Mouse (Mus musculus): ENCODE results near the gene BC037034. TPM values are rescaled to one million over a fixed set of nuclear protein-coding genes. Genes with fewer than 3 reads are reported as not detected.
"Not testable (repeated sequence)": the region's sequence is repeated elsewhere in the genome, so short reads cannot be mapped to it uniquely, and the experiment has no call there.

BC037034 gene
- polyA plus RNA-seq, 1 experiment from 2014 or later = 7.8 TPM

GRCm38 (mm10) chr5:138223287-138223686, 40.5 kb downstream of the BC037034 start:
- H3K27ac ChIP-seq (ENCODE audit: low read length) = no peak overlapping the region
- 58% methylated on average over 3 of the region's 3 CpGs for WGBS
- no peak overlapping the region for H3K9ac ChIP-seq (replicated peaks; ENCODE audit: low read depth, low read length)
- no peak for ATAC-seq (ENCODE audit: insufficient number of reproducible peaks, insufficient read depth, low FRiP score, low read depth)
- H3K4me2 ChIP-seq (replicated peaks; ENCODE audit: low read depth, low read length) = no peak overlapping the region
- no peak overlapping the region for H3K4me3 ChIP-seq (ENCODE audit: low read depth, low read length)
- H3K27me3 ChIP-seq (ENCODE audit: control insufficient read depth, insufficient read depth, low read length) = no peaks in the 10 kb centered on the region
- no peaks in the 10 kb centered on the region for H3K36me3 ChIP-seq (ENCODE audit: control insufficient read depth, insufficient read depth, low read length)
- no peaks in the 10 kb centered on the region for H3K9me3 ChIP-seq (ENCODE audit: control insufficient read depth, low read depth, low read length)
- no peaks in the 10 kb centered on the region for H3K4me1 ChIP-seq (ENCODE audit: control insufficient read depth, insufficient read depth, low read length)

GRCm38 (mm10) chr5:138222111-138222510, 41.7 kb downstream of the BC037034 start:
- no peak overlapping the region for H3K4me2 ChIP-seq (replicated peaks; ENCODE audit: low read depth, low read length)
- H3K27me3 ChIP-seq (ENCODE audit: control insufficient read depth, insufficient read depth, low read length) = no peaks in the 10 kb centered on the region
- no peak overlapping the region for H3K9ac ChIP-seq (replicated peaks; ENCODE audit: low read depth, low read length)
- no peak overlapping the region for H3K27ac ChIP-seq (ENCODE audit: low read length)
- no peaks in the 10 kb centered on the region for H3K9me3 ChIP-seq (ENCODE audit: control insufficient read depth, low read depth, low read length)
- no peak overlapping the region for H3K4me3 ChIP-seq (ENCODE audit: low read depth, low read length)
- ATAC-seq (ENCODE audit: insufficient number of reproducible peaks, insufficient read depth, low FRiP score, low read depth) = no peak
- H3K36me3 ChIP-seq (ENCODE audit: control insufficient read depth, insufficient read depth, low read length) = no peaks in the 10 kb centered on the region
- H3K4me1 ChIP-seq (ENCODE audit: control insufficient read depth, insufficient read depth, low read length) = no peaks in the 10 kb centered on the region
- 25% methylated on average over 4 of the region's 4 CpGs for WGBS

GRCm38 (mm10) chr5:138219864-138220263, 44.0 kb downstream of the BC037034 start:
- H3K27me3 ChIP-seq (ENCODE audit: control insufficient read depth, insufficient read depth, low read length) = no peaks in the 10 kb centered on the region
- H3K4me1 ChIP-seq (ENCODE audit: control insufficient read depth, insufficient read depth, low read length) = no peaks in the 10 kb centered on the region
- H3K9ac ChIP-seq (replicated peaks; ENCODE audit: low read depth, low read length) = no peak overlapping the region
- no peak overlapping the region for H3K27ac ChIP-seq (ENCODE audit: low read length)
- H3K4me2 ChIP-seq (replicated peaks; ENCODE audit: low read depth, low read length) = no peak overlapping the region
- H3K9me3 ChIP-seq (ENCODE audit: control insufficient read depth, low read depth, low read length) = no peaks in the 10 kb centered on the region
- 39% methylated on average over 2 of the region's 2 CpGs for WGBS
- no peaks in the 10 kb centered on the region for H3K36me3 ChIP-seq (ENCODE audit: control insufficient read depth, insufficient read depth, low read length)
- no peak overlapping the region for H3K4me3 ChIP-seq (ENCODE audit: low read depth, low read length)
- ATAC-seq (ENCODE audit: insufficient number of reproducible peaks, insufficient read depth, low FRiP score, low read depth) = no peak

- not testable (repeated sequence) for H3K36me3 ChIP-seq (ENCODE audit: control insufficient read depth, insufficient read depth, low read length)
- WGBS = 95% methylated on average over 13 of the region's 13 CpGs
Observed at GRCm38 (mm10) chr5:138216632-138217031, 47.2 kb downstream of the BC037034 start.

More at GRCm38 (mm10) chr5:138216632-138217031, 47.2 kb downstream of the BC037034 start:
- H3K4me1 ChIP-seq (ENCODE audit: control insufficient read depth, insufficient read depth, low read length); ATAC-seq (ENCODE audit: insufficient number of reproducible peaks, insufficient read depth, low FRiP score, low read depth); H3K27ac ChIP-seq (ENCODE audit: low read length); H3K9me3 ChIP-seq (ENCODE audit: control insufficient read depth, low read depth, low read length); H3K4me3 ChIP-seq (ENCODE audit: low read depth, low read length); H3K9ac ChIP-seq (replicated peaks; ENCODE audit: low read depth, low read length); H3K27me3 ChIP-seq (ENCODE audit: control insufficient read depth, insufficient read depth, low read length); H3K4me2 ChIP-seq (replicated peaks; ENCODE audit: low read depth, low read length): not testable (repeated sequence)

Other genes starting within 250 kb of the BC037034 start
- not detected in 2 replicates for gene Smok3a, start 242.8 kb downstream of the BC037034 start, polyA plus RNA-seq (2014; fragmentation: Nextera tagmentation; extraction: Ambion mirVana)
- not detected in 2 replicates for gene Smok3b, start 242.6 kb downstream of the BC037034 start, polyA plus RNA-seq (2014; fragmentation: Nextera tagmentation; extraction: Ambion mirVana)
- gene Smok3c, start 210.8 kb downstream of the BC037034 start, polyA plus RNA-seq (2014; fragmentation: Nextera tagmentation; extraction: Ambion mirVana) = not detected in 2 replicates
- 27.7 and 28.0 TPM in 2 replicates for gene Zkscan1, start 178.9 kb downstream of the BC037034 start, polyA plus RNA-seq (2014; fragmentation: Nextera tagmentation; extraction: Ambion mirVana)
- gene Zscan21, start 147.1 kb downstream of the BC037034 start, polyA plus RNA-seq (2014; fragmentation: Nextera tagmentation; extraction: Ambion mirVana) = 59.2 and 60.9 TPM in 2 replicates
- 18.0 and 18.2 TPM in 2 replicates for gene Zfp113, start 108.3 kb downstream of the BC037034 start, polyA plus RNA-seq (2014; fragmentation: Nextera tagmentation; extraction: Ambion mirVana)
- 235 and 240 TPM in 2 replicates for gene Cops6, start 103.0 kb downstream of the BC037034 start, polyA plus RNA-seq (2014; fragmentation: Nextera tagmentation; extraction: Ambion mirVana)
- gene Ap4m1, start 92.0 kb downstream of the BC037034 start, polyA plus RNA-seq (2014; fragmentation: Nextera tagmentation; extraction: Ambion mirVana) = 22.3 and 22.5 TPM in 2 replicates
- gene Mcm7, start 91.6 kb downstream of the BC037034 start, polyA plus RNA-seq (2014; fragmentation: Nextera tagmentation; extraction: Ambion mirVana) = 154 TPM in 2 replicates
- gene Taf6, start 76.6 kb downstream of the BC037034 start, polyA plus RNA-seq (2014; fragmentation: Nextera tagmentation; extraction: Ambion mirVana) = 89.8 and 93.8 TPM in 2 replicates
- gene Cnpy4, start 76.5 kb downstream of the BC037034 start, polyA plus RNA-seq (2014; fragmentation: Nextera tagmentation; extraction: Ambion mirVana) = 54.2 and 56.0 TPM in 2 replicates
- gene Mblac1, start 69.7 kb downstream of the BC037034 start, polyA plus RNA-seq (2014; fragmentation: Nextera tagmentation; extraction: Ambion mirVana) = 7.5 and 8.2 TPM in 2 replicates
- not detected in 2 replicates for gene Nxpe5, start 38.1 kb downstream of the BC037034 start, polyA plus RNA-seq (2014; fragmentation: Nextera tagmentation; extraction: Ambion mirVana)
- gene Lamtor4, start 8.6 kb downstream of the BC037034 start, polyA plus RNA-seq (2014; fragmentation: Nextera tagmentation; extraction: Ambion mirVana) = 66.1 and 74.0 TPM in 2 replicates
- gene Gal3st4, start 8.8 kb upstream of the BC037034 start, polyA plus RNA-seq (2014; fragmentation: Nextera tagmentation; extraction: Ambion mirVana) = 2.4 and 4.4 TPM in 2 replicates
- gene Gm43720, start 15.9 kb upstream of the BC037034 start, polyA plus RNA-seq (2014; fragmentation: Nextera tagmentation; extraction: Ambion mirVana) = 0.22 and 0.23 TPM in 2 replicates
- 5.2 and 5.8 TPM in 2 replicates for gene Gpc2, start 16.0 kb upstream of the BC037034 start, polyA plus RNA-seq (2014; fragmentation: Nextera tagmentation; extraction: Ambion mirVana)
- 4.9 and 5.0 TPM in 2 replicates for gene Stag3, start 16.2 kb upstream of the BC037034 start, polyA plus RNA-seq (2014; fragmentation: Nextera tagmentation; extraction: Ambion mirVana)
- 0.24 and 0.85 TPM in 2 replicates for gene Pvrig, start 77.9 kb upstream of the BC037034 start, polyA plus RNA-seq (2014; fragmentation: Nextera tagmentation; extraction: Ambion mirVana)
- gene Zfp157, start 177.4 kb upstream of the BC037034 start, polyA plus RNA-seq (2014; fragmentation: Nextera tagmentation; extraction: Ambion mirVana) = 46.0 TPM in 2 replicates